Mouse (Mus musculus) forebrain, embryonic 14.5 days (tissue): ENCODE results near the gene Zdhhc20. TPM values are rescaled to one million over a fixed set of nuclear protein-coding genes. Genes with fewer than 3 reads are reported as not detected.
"Not testable (repeated sequence)": the region's sequence is repeated elsewhere in the genome, so short reads cannot be mapped to it uniquely, and the experiment has no call there.

Experiments
- ATAC-seq: fragments of 200-750 bp; cut with Nextera tagmentation; 2 replicates; pipeline ENCODE4 v1.8.0; 2017; ENCODE audit warnings: mild to moderate bottlenecking, moderate library complexity
- DNase-seq: peaks from one replicate; pipeline ENCODE4 v3.0.0-alpha.2; 2015; ENCODE audit warnings: low spot score
- H3K27ac ChIP-seq: fragments of 300-500 bp; sonication (generic); 2 replicates; pipeline ENCODE4 v1.5.1; 2014; ENCODE audit warnings: low read depth, mild to moderate bottlenecking, control low read depth, low read length, moderate library complexity
- H3K27me3 ChIP-seq: fragments of 300-500 bp; sonication (generic); replicated peaks from 2 replicates; pipeline ENCODE4 v1.6.1; 2014; ENCODE audit warnings: low read length, control low read depth, mixed read lengths; ENCODE audit not compliant: control insufficient read depth, insufficient read depth
- H3K36me3 ChIP-seq: fragments of 300-500 bp; sonication (generic); 2 replicates; pipeline ENCODE4 v1.6.1; 2014; ENCODE audit warnings: low read length, control low read depth; ENCODE audit not compliant: control insufficient read depth, insufficient read depth
- H3K4me1 ChIP-seq: fragments of 300-500 bp; sonication (generic); 2 replicates; pipeline ENCODE4 v1.6.1; 2014; ENCODE audit warnings: antibody characterized with exemption, low read length, control low read depth; ENCODE audit not compliant: control insufficient read depth, insufficient read depth
- H3K4me2 ChIP-seq: fragments of 300-500 bp; sonication (generic); 2 replicates; pipeline ENCODE4 v1.6.1; 2014; ENCODE audit warnings: mild to moderate bottlenecking, control low read depth, low read length
- H3K4me3 ChIP-seq: fragments of 300-500 bp; sonication (generic); 2 replicates; pipeline ENCODE4 v1.5.1; 2014; ENCODE audit warnings: low read depth, low read length, control low read depth
- H3K9ac ChIP-seq: fragments of 300-500 bp; sonication (generic); 2 replicates; pipeline ENCODE4 v1.6.1; 2014; ENCODE audit warnings: mild to moderate bottlenecking, low read length, control low read depth, moderate library complexity
- H3K9me3 ChIP-seq: fragments of 300-500 bp; sonication (generic); replicated peaks from 2 replicates; pipeline ENCODE4 v1.6.1; 2016; ENCODE audit warnings: low read length, control low read depth, mixed read lengths; ENCODE audit not compliant: control insufficient read depth
- WGBS: fragments of 180-500 bp; shearing (Covaris S2); extraction: QIAGEN DNeasy Blood & Tissue Kit; methylation state at CpG from one replicate; pipeline ENCODE4 v1.1.7; 2014; 5-methylcytosine and 5-hydroxymethylcytosine counted together
- polyA plus RNA-seq: library from polyadenylated mRNA; unstranded; fragments of >200 nt; fragmentation: Nextera tagmentation; extraction: Ambion mirVana; gene quantifications from 2 replicates; pipeline ENCODE4 v1.2.1, GENCODE M21; 2014

Gene Zdhhc20
- polyA plus RNA-seq, 1 experiment from 2014 or later: 29.7 TPM

DNA sequence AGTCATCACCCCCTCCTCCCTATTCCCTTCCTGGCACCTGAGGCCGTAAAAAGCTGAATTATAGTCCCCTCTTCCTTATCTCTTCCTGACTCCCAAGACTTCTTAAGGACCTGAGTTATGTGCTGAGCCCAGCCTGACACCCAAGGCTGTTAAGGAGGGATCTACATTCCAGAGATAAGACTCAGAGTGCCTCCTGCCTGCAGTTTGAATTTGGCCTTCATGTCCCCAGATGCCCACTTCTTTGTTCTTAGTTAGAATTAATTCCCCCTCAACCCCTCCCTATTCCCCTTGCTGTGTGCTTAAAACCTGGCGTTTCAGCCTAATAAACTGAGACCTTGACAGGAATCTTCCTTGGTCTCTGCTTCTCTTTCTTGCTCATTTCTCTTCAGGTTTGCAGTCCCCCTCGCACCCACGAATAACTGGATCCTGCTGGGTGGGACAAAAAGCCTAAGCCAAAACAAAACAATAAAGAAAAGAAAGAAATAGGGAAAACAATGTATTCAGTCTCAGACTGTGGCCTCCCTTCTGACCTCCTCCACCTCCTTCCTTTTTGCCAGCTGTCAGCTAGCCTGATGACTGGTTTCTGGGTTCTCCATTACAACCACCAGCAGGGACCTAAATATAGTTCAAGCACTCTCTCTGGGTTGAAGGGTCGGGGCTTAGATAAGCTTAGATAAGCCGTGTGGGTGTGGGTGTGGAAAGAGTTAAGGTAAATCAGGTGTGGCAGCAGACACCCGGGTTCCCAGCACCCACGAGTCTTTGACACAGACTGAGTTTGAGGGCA, 6.2 kb upstream of the Zdhhc20 start:
- DNase-seq, H3K27me3 ChIP-seq, H3K4me1 ChIP-seq, H3K4me2 ChIP-seq, H3K4me3 ChIP-seq, H3K36me3 ChIP-seq, H3K27ac ChIP-seq, ATAC-seq, H3K9ac ChIP-seq, H3K9me3 ChIP-seq: not testable (repeated sequence)
- WGBS: 65% methylated on average over 8 of the region's 8 CpGs

DNA sequence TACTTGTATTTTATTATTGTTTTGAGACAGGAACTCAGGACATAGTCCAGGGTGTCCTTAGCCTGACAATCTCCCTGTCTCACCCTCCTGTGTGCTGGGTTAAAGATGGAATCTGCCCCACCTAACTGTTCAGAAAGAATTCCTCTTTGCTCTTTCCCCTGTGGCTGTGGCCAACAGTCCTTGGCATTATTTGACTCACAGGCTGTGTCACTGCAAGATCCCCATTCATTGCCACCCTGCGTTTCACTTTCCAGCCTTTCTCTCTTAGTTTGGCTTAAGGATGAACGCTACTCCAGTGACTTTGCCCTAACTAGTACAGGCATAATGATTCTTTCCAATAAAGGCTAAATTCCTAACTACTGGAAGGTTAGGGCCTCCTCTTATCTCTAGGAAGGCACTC, 4.3 kb upstream of the Zdhhc20 start:
- 90% methylated on average over 2 of the region's 2 CpGs for WGBS

DNA sequence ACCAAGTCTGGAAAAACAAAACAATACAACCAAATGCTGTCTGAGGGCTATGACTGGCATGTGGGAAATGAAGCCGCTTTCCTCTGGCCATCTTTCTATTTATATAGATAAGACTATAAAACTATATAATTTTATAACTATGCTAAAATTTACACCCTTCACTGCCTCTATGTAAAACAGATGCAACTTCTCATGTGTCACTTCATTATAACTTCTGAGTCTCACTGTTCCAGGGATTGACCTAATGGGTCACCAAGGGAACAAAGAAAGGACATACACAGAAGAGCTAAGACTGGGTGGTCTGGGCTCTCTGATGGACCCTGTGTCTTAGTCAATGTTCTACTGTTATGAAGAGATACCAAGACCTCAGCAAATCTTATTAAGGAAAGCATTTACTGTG, 2.9 kb upstream of the Zdhhc20 start:
- no peak overlapping the region for H3K4me2 ChIP-seq
- peaks cover 7% of the 10 kb centered on the region; the same call in 1 of the 2 replicates for H3K4me1 ChIP-seq
- no peaks in the 10 kb centered on the region for H3K27me3 ChIP-seq
- no peak overlapping the region for H3K4me3 ChIP-seq
- no peak for DNase-seq
- no peak overlapping the region for H3K27ac ChIP-seq
- no peak overlapping the region for H3K9ac ChIP-seq
- ATAC-seq: no peak
- 100% methylated on average over 1 of the region's 1 CpGs for WGBS
- H3K36me3 ChIP-seq: no peaks in the 10 kb centered on the region
- no peaks in the 10 kb centered on the region for H3K9me3 ChIP-seq

More for the DNA sequence above, 4.3 kb upstream of the Zdhhc20 start:
- H3K9me3 ChIP-seq: no peaks in the 10 kb centered on the region
- H3K9ac ChIP-seq: no peak overlapping the region
- H3K27me3 ChIP-seq: no peaks in the 10 kb centered on the region
- no peak overlapping the region for H3K4me2 ChIP-seq
- H3K4me1 ChIP-seq: no peaks in the 10 kb centered on the region
- ATAC-seq (no peak), DNase-seq (no peak)
- H3K4me3 ChIP-seq: no peak overlapping the region
- H3K36me3 ChIP-seq: no peaks in the 10 kb centered on the region
- H3K27ac ChIP-seq: no peak overlapping the region

DNA sequence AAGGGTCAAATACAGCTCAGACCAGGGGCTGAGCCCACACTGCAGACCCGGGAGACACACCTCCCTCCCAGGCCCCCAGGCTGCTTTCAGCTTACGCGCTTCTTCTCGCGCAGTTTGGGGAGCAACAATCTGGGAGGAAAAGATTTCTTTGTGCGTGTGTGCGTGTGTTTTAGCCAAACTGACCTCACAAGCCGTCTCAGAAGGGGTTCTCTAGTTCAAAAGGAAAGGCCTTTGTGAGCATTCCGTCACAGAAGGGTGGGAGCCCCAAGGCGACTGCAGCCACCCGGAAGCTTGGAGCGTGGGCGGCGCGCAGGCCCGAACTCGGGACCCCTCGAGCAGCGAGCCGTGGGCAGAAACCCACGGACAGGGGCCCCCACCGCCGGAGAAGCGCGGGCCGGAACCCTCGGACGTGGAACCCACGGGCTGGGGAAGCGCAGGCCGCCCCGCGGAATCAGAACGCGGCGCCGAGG, 500 bp downstream of the Zdhhc20 start:
- Histone ChIP-seq H3K4me3 (peak overlapping the region; percentile 90), H3K4me1 (peaks cover 8% of the 10 kb centered on the region; the same call in 1 of the 2 replicates), H3K9me3 (no peaks in the 10 kb centered on the region), H3K27me3 (no peaks in the 10 kb centered on the region), H3K4me2 (peak overlapping the region; percentile 61), H3K36me3 (no peaks in the 10 kb centered on the region), H3K27ac (peak overlapping the region; percentile 80), H3K9ac (peak overlapping the region; percentile 92)
- ATAC-seq (peak; percentile 19), DNase-seq (peak; percentile 64)
- under 1% methylated on average over 37 of the region's 37 CpGs for WGBS

DNA sequence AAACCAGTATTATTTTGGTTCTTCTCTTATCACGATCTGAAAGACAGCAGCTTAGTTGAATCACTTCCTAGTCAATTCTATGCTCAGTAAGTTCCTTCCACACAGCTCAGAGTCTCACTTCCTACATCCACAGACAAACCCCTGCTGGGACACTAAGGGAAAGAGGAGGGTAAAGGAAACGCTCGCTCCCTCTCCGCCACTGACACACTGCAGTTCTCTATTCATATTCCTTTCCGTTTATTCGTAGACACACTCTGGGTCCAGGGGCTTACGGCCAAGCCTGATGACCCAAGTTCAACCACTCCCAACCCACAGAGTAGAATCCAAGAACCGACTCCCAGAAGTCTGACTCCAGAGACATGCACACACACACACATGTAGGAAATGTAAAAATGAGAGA, 2.9 kb downstream of the Zdhhc20 start:
- Histone ChIP-seq H3K4me3 (no peak overlapping the region), H3K36me3 (no peaks in the 10 kb centered on the region), H3K9ac (no peak overlapping the region), H3K27ac (no peak overlapping the region), H3K27me3 (no peaks in the 10 kb centered on the region), H3K9me3 (no peaks in the 10 kb centered on the region), H3K4me1 (peaks cover 8% of the 10 kb centered on the region; the same call in 1 of the 2 replicates), H3K4me2 (no peak overlapping the region)
- DNase-seq (no peak), ATAC-seq (no peak)
- WGBS: 91% methylated on average over 8 of the region's 8 CpGs

DNA sequence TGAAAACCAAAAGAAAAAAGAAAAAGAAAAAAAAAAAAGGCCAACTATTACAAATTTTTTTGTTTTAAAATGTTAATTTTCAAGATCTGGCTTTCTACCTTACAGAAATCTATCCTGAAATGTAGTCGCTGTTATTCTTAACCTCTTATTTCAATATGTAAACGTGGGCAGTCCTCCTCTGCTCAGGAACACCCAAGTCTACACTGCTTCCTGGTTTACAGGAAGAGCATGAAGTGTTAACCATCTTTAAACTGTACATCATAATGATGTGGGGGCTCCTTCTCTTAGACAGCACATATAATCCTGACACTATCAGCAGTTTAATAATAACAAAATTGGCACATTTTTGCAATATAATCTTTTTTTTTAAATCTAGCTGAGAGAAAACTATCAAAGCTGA, 4.0 kb downstream of the Zdhhc20 start:
- no peaks in the 10 kb centered on the region for H3K27me3 ChIP-seq
- DNase-seq (no peak), ATAC-seq (no peak)
- H3K4me1 ChIP-seq: peaks cover 8% of the 10 kb centered on the region; the same call in 1 of the 2 replicates
- no peak overlapping the region for H3K9ac ChIP-seq
- 86% methylated on average over 2 of the region's 2 CpGs for WGBS
- no peaks in the 10 kb centered on the region for H3K9me3 ChIP-seq
- no peak overlapping the region for H3K4me3 ChIP-seq
- H3K27ac ChIP-seq: no peak overlapping the region
- no peaks in the 10 kb centered on the region for H3K36me3 ChIP-seq
- H3K4me2 ChIP-seq: no peak overlapping the region

DNA sequence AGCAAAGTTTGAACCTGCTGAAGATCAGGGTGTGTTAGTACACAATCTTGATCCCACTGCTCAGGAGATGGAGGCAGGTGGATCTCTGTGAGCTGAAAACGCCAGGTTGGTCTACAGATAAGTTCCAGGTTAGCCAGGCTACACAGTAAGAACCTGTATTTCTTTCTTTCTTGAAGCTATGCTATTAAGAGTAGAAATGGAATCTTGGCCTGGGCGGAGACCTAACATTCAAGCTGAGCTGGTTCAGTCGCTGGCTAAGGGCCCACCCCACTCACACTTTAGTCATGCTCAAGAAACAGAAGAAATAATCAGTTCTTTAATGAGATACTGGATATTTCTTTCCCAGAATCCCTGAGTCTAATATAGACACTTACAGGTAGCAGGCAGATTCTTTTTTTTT, 6.7 kb downstream of the Zdhhc20 start:
- WGBS: 90% methylated on average over 3 of the region's 3 CpGs
- no peak for ATAC-seq

DNA sequence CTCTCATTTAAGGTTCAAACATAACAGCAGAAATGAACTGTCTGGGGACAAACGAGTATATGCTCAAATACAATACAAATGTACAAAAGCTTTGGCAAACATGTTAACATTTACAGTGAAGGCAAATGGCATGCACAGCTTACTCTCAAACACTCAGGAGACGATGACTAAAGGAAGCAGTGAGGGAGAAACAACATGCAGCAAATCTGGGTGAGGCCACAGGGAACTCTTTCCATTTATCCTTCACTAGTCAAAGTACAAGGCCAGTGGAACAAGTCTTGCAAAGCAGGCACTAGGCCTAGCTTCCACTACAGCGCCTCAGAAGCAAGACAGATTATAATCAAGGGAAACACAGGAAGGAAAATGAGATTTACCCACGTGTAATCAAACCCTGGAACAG, 7.4 kb downstream of the Zdhhc20 start:
- no peak overlapping the region for H3K9ac ChIP-seq
- no peaks in the 10 kb centered on the region; the same call in 1 of the 2 replicates for H3K4me1 ChIP-seq
- no peak overlapping the region for H3K27ac ChIP-seq
- no peak for DNase-seq
- no peak for ATAC-seq
- no peak overlapping the region for H3K4me3 ChIP-seq
- H3K27me3 ChIP-seq: no peaks in the 10 kb centered on the region
- H3K9me3 ChIP-seq: no peaks in the 10 kb centered on the region
- 55% methylated on average over 4 of the region's 4 CpGs for WGBS
- H3K4me2 ChIP-seq: no peak overlapping the region
- no peaks in the 10 kb centered on the region for H3K36me3 ChIP-seq

More for the DNA sequence above, 6.7 kb downstream of the Zdhhc20 start:
- H3K27ac ChIP-seq: no peak overlapping the region
- no peaks in the 10 kb centered on the region for H3K9me3 ChIP-seq
- H3K4me2 ChIP-seq: no peak overlapping the region
- peaks cover 5% of the 10 kb centered on the region; the same call in 1 of the 2 replicates for H3K4me1 ChIP-seq
- H3K9ac ChIP-seq: no peak overlapping the region
- no peaks in the 10 kb centered on the region for H3K27me3 ChIP-seq
- no peak for DNase-seq
- no peak overlapping the region for H3K4me3 ChIP-seq
- H3K36me3 ChIP-seq: no peaks in the 10 kb centered on the region

DNA sequence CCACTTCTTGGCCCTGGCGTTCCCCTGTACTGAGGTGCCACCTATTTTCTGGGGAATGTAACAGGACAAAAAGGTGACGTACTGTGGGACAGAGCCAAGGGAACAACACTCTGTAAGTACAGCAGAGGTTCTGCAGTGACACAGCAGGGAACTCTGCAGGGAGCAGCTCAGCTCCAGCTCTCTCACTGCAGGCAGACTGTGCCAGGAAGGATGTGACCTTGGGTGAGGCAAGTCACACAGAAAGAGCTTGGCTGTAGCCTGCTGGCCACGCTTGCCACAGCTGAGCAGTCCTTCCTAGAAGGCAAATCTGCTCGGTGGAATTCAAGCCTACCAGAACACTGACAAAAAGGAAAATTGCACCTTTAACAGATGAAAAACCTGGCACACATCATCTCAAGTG, 8.3 kb downstream of the Zdhhc20 start:
- no peak for ATAC-seq
- 52% methylated on average over 4 of the region's 4 CpGs for WGBS

More for the DNA sequence above, 8.3 kb downstream of the Zdhhc20 start:
- H3K27me3 ChIP-seq: no peaks in the 10 kb centered on the region
- H3K4me2 ChIP-seq: no peak overlapping the region
- DNase-seq: no peak
- H3K9me3 ChIP-seq: no peaks in the 10 kb centered on the region
- no peak overlapping the region for H3K4me3 ChIP-seq
- no peak overlapping the region for H3K27ac ChIP-seq
- H3K4me1 ChIP-seq: no peaks in the 10 kb centered on the region
- H3K9ac ChIP-seq: no peak overlapping the region
- H3K36me3 ChIP-seq: no peaks in the 10 kb centered on the region
